Mouse (Mus musculus) megakaryocyte, embryonic 14.5 days (primary cell): ENCODE results near the gene P2ry13.

ENCODE experiments used
- FLI1 ChIP-seq: IDR thresholded peaks from 2 replicates; pipeline ENCODE4 v1.6.1; 2012; ENCODE audit warnings: low read length, inconsistent platforms, mixed read lengths
- GATA1 ChIP-seq: IDR thresholded peaks from 3 replicates; pipeline ENCODE4 v1.6.1; 2012; ENCODE audit warnings: mixed read lengths, low read length, inconsistent platforms, borderline replicate concordance

GRCm38 (mm10) chr3:59203802-59204520 is 6.7 kb downstream of the P2ry13 start:
- TF ChIP-seq FLI1: no peak
- no peak for TF ChIP-seq GATA1
